Mouse (Mus musculus) embryonic facial prominence, embryonic 12.5 days (tissue): ENCODE measurements around the gene Tagln2. TPM values are rescaled to one million over a fixed set of nuclear protein-coding genes. Genes with fewer than 3 reads are reported as not detected.

Experiments
- ATAC-seq: fragments of 200-750 bp; cut with Nextera tagmentation; 2 replicates; pipeline ENCODE4 v1.8.0; 2017; ENCODE audit not compliant: insufficient number of reproducible peaks, insufficient read depth, low FRiP score, low TSS enrichment
- H3K27ac ChIP-seq: fragments of 300-500 bp; sonication (generic); 2 replicates; pipeline ENCODE4 v1.5.1; 2016; ENCODE audit warnings: mild to moderate bottlenecking
- H3K27me3 ChIP-seq: fragments of 300-500 bp; sonication (generic); 2 replicates; pipeline ENCODE4 v1.6.1; 2016; ENCODE audit warnings: mild to moderate bottlenecking, moderate library complexity
- H3K36me3 ChIP-seq: fragments of 300-500 bp; sonication (generic); 2 replicates; pipeline ENCODE4 v1.6.1; 2016; ENCODE audit warnings: mild to moderate bottlenecking
- H3K4me1 ChIP-seq: fragments of 300-500 bp; sonication (generic); 2 replicates; pipeline ENCODE4 v1.6.1; 2016
- H3K4me2 ChIP-seq: fragments of 300-500 bp; sonication (generic); replicated peaks from 2 replicates; pipeline ENCODE4 v1.6.1; 2016; ENCODE audit warnings: mild to moderate bottlenecking, moderate library complexity
- H3K4me3 ChIP-seq: fragments of 300-500 bp; sonication (generic); 2 replicates; pipeline ENCODE4 v1.5.1; 2016; ENCODE audit warnings: mild to moderate bottlenecking
- H3K9ac ChIP-seq: fragments of 300-500 bp; sonication (generic); 2 replicates; pipeline ENCODE4 v1.6.1; 2016; ENCODE audit warnings: mild to moderate bottlenecking, moderate library complexity
- H3K9me3 ChIP-seq: fragments of 300-500 bp; sonication (generic); 2 replicates; pipeline ENCODE4 v1.6.1; 2016; ENCODE audit warnings: mild to moderate bottlenecking, moderate library complexity
- WGBS: fragments of 180-500 bp; shearing (Covaris S2); methylation state at CpG from one replicate; pipeline ENCODE4 v1.1.7; 2016; 5-methylcytosine and 5-hydroxymethylcytosine counted together
- polyA plus RNA-seq: library from polyadenylated mRNA; unstranded; fragments of >200 nt; fragmentation: Nextera tagmentation; extraction: Ambion mirVana; gene quantifications from 2 replicates; pipeline ENCODE4 v1.2.1, GENCODE M21; 2016

Gene Tagln2
- polyA plus RNA-seq, result 80.2 and 80.4 TPM in 2 replicates

DNA sequence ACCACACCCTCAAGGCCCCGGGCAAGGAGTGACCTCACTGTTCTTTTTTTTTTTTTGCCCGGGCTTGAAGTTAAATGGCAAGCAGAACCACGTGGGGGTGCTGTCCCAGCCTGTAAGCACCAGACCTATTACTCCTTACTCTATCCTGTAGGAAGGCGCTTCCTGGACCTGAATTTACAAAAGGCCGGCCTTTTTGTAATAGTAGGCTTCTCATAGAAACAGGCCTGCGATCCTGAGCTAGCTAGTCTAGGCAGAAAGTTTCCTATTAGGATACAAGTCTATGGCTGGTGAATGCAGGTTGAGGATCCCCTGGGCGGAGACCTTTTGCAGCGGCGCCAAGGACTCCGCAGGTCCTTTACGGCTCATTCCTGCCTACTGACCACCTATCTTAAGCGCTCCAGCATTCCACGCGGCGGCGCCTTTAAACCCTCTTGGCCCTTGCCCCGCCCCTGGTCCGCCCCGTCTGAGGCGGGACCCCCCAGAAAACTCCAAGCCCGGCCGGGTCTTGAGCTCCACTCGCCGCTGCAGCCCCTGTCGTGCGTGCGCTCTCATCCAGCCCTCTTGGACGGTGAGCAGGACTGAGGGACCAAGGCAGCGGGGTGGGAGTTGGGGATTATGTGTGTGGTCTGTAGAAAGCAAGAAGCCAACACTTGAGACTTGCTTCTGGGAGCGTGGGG lies at the start of gene Tagln2:
TSS of gene Tagln2 (plus strand) at position 283 of the 677 bp plus-strand sequence.
- Histone ChIP-seq H3K4me2 (peak within 1 kb of the TSS; percentile 71), H3K9me3 (no peaks in the 10 kb centered on the region), H3K4me1 (peaks cover 45% of the 10 kb centered on the region), H3K9ac (peak within 1 kb of the TSS; percentile 50), H3K36me3 (peaks cover 35% of the 10 kb centered on the region), H3K4me3 (peak within 1 kb of the TSS; percentile 37), H3K27me3 (peaks cover 14% of the 10 kb centered on the region), H3K27ac (0 out of 2 replicates have a peak within 1 kb of the TSS, but pooled peaks have one; percentile 26)
- 1% methylated on average over 30 of the region's 30 CpGs for WGBS
- peak; percentile 44 for ATAC-seq

DNA sequence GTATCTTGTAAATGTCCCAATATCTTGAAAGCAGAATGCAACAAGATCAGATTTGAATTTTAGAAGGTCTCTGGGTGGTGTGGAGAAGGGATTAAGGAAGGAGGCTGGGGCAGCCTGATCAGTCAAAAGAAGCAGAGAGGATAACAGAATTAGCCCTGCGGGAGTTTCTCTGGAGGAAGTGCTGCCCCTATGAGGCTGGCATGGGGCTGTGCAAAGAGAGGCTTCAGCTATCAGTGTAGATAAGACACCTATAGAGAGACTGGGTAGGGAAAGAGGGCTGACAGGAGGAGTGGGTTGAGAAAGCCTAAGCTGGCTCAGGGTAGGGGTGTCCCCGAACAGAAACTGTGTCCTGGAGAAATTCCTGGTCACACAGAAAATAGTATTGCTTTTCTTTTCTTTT lies 49.6 kb upstream of the Tagln2 start:
- Histone ChIP-seq H3K4me2 (no peak overlapping the region), H3K27me3 (no peaks in the 10 kb centered on the region), H3K4me3 (no peak overlapping the region), H3K9ac (no peak overlapping the region), H3K36me3 (no peaks in the 10 kb centered on the region), H3K4me1 (0 out of 2 replicates have a peak, but pooled peaks cover 6% of the 10 kb centered on the region), H3K27ac (no peak overlapping the region), H3K9me3 (no peaks in the 10 kb centered on the region)
- ATAC-seq, result no peak
- WGBS, result 19% methylated on average over 2 of the region's 2 CpGs

DNA sequence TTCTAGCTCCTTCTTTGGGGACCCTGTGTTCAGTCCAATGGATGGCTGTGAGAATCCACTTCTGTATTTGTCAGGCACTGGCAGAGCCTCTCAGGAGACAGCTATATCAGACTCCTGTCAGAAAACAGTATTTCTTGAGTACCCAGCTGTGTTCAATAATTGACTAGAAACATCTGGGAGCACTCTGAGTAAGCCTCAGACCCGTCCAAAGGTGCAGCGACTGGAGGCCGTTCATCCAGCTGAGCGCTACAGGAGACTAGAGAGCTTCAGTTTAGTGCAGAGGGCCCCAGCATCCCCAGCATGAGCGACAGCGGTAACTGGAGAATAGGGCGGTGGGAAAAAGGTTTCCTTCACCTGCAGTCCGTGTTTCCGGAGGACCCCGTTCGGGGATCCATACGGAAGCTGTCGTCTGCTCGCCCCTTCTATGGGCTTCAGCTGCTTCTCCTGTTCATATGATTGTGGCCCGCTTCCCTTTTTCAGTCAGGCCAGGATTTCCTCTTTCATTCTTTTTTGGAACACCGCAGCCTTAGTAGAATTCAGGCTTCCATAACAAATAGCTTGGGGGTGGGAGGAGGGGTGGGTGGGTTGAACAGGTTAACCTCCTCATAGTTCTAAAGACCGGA lies 48.9 kb upstream of the Tagln2 start:
- H3K9ac ChIP-seq, result no peak overlapping the region
- 31% methylated on average over 17 of the region's 17 CpGs for WGBS
- peak overlapping the region; percentile 30; the same call in 1 of the 2 replicates for H3K4me2 ChIP-seq
- H3K4me1 ChIP-seq, result 0 out of 2 replicates have a peak, but pooled peaks cover 6% of the 10 kb centered on the region
- no peak overlapping the region for H3K27ac ChIP-seq
- H3K27me3 ChIP-seq, result no peaks in the 10 kb centered on the region
- no peaks in the 10 kb centered on the region for H3K36me3 ChIP-seq
- no peak overlapping the region for H3K4me3 ChIP-seq
- H3K9me3 ChIP-seq, result no peaks in the 10 kb centered on the region
- 0 out of 2 replicates have a peak, but pooled peaks have one; percentile 52 for ATAC-seq

DNA sequence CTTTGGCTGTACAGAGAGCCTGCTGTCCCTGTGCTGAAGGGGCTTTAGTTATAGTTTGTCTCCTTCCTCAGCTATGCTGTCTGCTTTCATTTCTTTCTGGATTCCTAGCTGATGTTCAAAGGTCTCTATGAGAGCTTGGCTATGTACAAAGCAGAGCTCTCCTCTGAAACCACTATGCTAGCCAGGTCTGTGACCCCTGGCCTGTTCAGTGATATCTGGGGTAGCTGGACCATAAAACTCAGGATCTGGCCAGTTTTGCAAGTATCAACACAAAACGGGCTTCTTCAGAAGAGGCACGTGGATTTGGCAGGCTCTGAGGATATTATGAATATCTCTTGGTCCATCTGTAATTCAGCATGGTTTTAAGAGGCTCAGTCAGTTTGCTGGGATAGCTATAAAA lies 46.9 kb upstream of the Tagln2 start:
- 84% methylated on average over 2 of the region's 2 CpGs for WGBS
- no peak overlapping the region for H3K9ac ChIP-seq
- H3K9me3 ChIP-seq, result no peaks in the 10 kb centered on the region
- H3K36me3 ChIP-seq, result no peaks in the 10 kb centered on the region
- H3K4me2 ChIP-seq, result no peak overlapping the region
- ATAC-seq, result no peak
- H3K27ac ChIP-seq, result no peak overlapping the region
- 0 out of 2 replicates have a peak, but pooled peaks cover 6% of the 10 kb centered on the region for H3K4me1 ChIP-seq
- H3K4me3 ChIP-seq, result no peak overlapping the region
- no peaks in the 10 kb centered on the region for H3K27me3 ChIP-seq

DNA sequence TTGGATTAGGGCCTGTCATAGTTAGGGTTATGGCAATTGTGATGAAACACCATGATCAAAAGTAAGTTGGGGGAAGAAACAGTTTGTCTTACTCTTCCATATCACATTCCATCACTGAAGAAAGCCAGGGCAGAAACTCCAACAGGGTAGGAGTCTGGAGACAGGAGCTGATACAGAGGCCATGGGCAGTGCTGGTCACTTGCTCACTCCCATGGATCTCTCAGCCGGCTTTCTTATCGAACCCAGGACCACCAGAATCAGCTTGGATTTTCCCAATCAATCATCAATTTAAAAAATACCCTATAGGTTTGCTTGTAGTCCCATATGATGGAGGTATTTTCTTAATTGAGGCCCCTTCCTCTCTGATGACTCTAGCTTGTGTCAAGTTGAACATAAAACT lies 46.0 kb upstream of the Tagln2 start:
- Histone ChIP-seq H3K27ac (no peak overlapping the region), H3K9me3 (no peaks in the 10 kb centered on the region), H3K4me3 (no peak overlapping the region), H3K4me1 (0 out of 2 replicates have a peak, but pooled peaks cover 6% of the 10 kb centered on the region), H3K4me2 (no peak overlapping the region), H3K36me3 (no peaks in the 10 kb centered on the region), H3K9ac (no peak overlapping the region), H3K27me3 (no peaks in the 10 kb centered on the region)
- ATAC-seq, result no peak
- WGBS, result 88% methylated on average over 2 of the region's 2 CpGs

DNA sequence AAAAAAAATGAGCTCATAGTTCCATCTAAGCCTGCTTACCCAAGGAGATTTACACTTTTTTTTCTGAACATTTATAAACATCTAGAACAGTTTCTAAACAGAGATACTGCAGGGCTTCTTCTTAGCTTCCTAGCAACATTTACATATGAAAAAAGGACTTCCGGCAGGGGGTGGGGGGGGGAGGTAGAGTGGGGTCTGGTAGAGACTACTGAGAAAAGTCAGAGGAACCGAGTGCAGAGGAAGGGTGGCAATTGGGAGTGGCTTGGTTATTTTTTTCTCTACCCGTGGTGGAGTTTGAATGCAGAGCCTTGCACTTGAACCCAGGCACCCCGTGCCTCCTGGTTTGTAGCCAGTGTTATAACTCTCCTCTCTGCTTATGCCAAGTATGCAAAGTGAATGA lies 44.4 kb upstream of the Tagln2 start:
- Histone ChIP-seq H3K27me3 (no peaks in the 10 kb centered on the region), H3K4me1 (0 out of 2 replicates have a peak, but pooled peaks cover 6% of the 10 kb centered on the region), H3K9me3 (no peaks in the 10 kb centered on the region), H3K36me3 (no peaks in the 10 kb centered on the region), H3K4me3 (no peak overlapping the region), H3K9ac (no peak overlapping the region), H3K27ac (no peak overlapping the region), H3K4me2 (no peak overlapping the region)
- WGBS, result 15% methylated on average over 4 of the region's 4 CpGs
- ATAC-seq, result no peak

DNA sequence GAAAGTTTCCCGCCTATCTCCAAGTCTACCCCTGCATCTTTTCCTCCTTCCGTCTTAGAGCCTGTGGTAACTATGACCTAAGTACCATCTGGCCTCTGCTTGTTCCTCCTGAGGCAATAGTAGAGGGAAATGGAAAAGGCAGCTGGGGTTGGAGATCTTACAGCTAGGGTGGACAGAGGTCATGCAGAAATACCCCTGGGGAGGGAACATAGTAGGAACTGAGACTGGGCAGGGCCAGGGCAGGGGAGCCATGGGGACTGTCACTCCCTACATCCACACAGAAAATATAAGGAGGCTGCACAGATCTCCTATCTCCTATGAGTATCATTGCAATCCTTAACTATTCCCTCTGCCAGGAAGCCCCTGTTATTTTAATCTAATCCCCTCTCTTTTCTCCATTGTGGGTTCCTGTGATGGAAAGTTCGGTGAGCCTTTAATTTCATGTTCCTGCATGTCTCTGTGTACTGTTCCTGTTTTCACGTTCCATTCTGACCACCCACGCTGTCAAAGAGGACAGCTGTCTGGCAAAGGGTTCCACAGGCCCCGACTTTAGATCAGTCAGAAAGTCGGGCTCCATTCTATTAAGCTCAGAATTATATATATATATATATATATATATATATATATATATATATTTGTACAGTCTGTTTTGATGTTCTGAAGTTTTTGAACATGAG lies 43.7 kb upstream of the Tagln2 start:
- Histone ChIP-seq H3K36me3 (no peaks in the 10 kb centered on the region), H3K27me3 (no peaks in the 10 kb centered on the region)

DNA sequence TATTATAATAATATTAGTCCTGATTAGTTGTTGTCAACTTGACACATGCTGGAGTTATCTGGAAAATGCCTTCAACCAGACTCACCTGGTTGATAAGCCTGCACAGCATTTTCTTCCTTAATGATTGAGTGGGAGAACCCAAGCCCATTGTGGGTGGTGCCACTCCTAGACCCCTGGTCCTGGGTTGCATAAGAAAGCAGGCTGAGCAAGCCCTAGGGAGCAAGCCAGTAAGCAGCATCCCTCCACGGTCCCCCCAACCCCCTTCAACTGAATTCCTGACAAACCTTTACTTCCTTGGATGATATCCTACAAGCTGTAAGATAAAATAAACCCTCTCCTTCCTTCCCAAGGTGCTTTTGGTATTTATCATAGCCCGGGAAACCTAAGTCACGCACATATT lies 42.7 kb upstream of the Tagln2 start:
- Histone ChIP-seq H3K36me3 (no peaks in the 10 kb centered on the region), H3K4me2 (no peak overlapping the region), H3K9me3 (no peaks in the 10 kb centered on the region), H3K9ac (no peak overlapping the region), H3K4me3 (no peak overlapping the region), H3K27me3 (no peaks in the 10 kb centered on the region), H3K4me1 (no peaks in the 10 kb centered on the region), H3K27ac (no peak overlapping the region)
- WGBS, result 92% methylated on average over 3 of the region's 3 CpGs
- no peak for ATAC-seq

More for the DNA sequence above, 43.7 kb upstream of the Tagln2 start:
- no peak overlapping the region for H3K9ac ChIP-seq
- ATAC-seq, result no peak
- no peak overlapping the region for H3K4me2 ChIP-seq
- H3K27ac ChIP-seq, result no peak overlapping the region
- no peaks in the 10 kb centered on the region for H3K9me3 ChIP-seq
- 58% methylated on average over 7 of the region's 7 CpGs for WGBS
- 0 out of 2 replicates have a peak, but pooled peaks cover under 1% of the 10 kb centered on the region for H3K4me1 ChIP-seq
- no peak overlapping the region for H3K4me3 ChIP-seq

DNA sequence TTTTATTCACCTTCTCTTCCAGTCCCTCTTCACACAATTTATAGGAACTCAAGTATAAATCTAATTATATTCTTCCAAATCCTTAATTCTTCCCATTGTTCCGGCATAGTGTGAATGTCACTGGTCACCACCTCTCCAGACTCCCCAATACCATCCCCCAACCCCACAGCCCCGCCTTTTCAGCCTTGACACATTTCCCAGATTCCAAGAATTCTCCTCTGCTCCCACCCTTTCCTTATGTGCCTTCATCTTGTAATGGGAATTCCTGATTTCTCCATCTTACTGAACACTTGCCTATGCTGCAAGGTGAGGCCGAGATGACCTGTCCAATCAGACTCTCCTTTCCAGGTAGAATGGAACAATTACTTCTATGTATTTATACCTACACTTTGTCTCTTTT lies 41.8 kb upstream of the Tagln2 start:
- no peaks in the 10 kb centered on the region for H3K27me3 ChIP-seq
- WGBS, result 84% methylated on average over 3 of the region's 3 CpGs
- no peak overlapping the region for H3K4me3 ChIP-seq
- no peaks in the 10 kb centered on the region for H3K4me1 ChIP-seq
- no peak overlapping the region for H3K9ac ChIP-seq
- H3K4me2 ChIP-seq, result no peak overlapping the region
- ATAC-seq, result no peak
- H3K9me3 ChIP-seq, result no peaks in the 10 kb centered on the region
- H3K36me3 ChIP-seq, result no peaks in the 10 kb centered on the region
- H3K27ac ChIP-seq, result no peak overlapping the region

DNA sequence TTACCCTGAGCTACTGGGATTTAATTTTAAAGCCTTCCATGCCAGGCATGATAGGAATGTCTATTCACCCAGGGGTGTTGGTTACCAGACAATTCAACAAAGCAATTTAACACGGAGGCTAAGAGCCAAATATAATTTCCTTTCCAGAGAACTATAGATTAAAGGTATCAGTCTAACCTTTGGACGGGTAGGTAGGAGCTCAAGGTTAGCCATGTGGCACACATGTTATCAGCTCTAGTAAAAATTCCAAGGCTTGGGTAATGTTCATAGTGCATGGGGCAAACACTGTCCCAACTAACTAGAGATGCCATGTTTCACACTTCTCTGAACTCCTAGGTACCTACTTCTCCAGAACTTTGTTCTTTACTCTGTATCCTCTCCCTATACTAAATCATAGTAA lies 38.2 kb upstream of the Tagln2 start:
- no peaks in the 10 kb centered on the region for H3K36me3 ChIP-seq
- H3K4me2 ChIP-seq, result no peak overlapping the region
- H3K4me3 ChIP-seq, result no peak overlapping the region
- no peak for ATAC-seq
- H3K9ac ChIP-seq, result no peak overlapping the region
- H3K9me3 ChIP-seq, result no peaks in the 10 kb centered on the region
- no peak overlapping the region for H3K27ac ChIP-seq
- no peaks in the 10 kb centered on the region for H3K27me3 ChIP-seq
- no peaks in the 10 kb centered on the region for H3K4me1 ChIP-seq
- 52% methylated on average over 2 of the region's 2 CpGs for WGBS

DNA sequence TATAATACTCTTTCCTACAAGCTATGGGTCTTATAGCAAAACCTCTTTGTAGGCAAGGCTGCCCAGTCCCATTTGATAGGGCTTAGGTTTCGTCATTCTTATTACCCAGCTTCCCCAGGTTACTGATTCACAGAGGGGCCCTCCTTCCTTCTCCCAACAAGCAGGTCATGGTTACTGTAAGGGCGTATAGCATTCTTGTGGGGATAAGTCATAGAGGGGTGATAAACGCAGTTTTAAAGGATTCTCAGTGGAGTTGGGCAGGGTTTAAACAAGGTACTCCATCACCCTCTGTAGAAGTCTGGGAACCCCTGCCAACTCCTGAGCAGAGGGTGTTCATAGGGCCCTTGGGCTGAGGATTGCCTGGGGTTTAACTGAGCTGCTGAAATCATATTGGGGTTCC lies 37.3 kb upstream of the Tagln2 start:
- 86% methylated on average over 3 of the region's 3 CpGs for WGBS
- H3K9me3 ChIP-seq, result no peaks in the 10 kb centered on the region
- H3K9ac ChIP-seq, result no peak overlapping the region
- no peaks in the 10 kb centered on the region for H3K36me3 ChIP-seq
- H3K4me3 ChIP-seq, result no peak overlapping the region
- H3K4me1 ChIP-seq, result no peaks in the 10 kb centered on the region
- no peak for ATAC-seq
- H3K4me2 ChIP-seq, result no peak overlapping the region
- H3K27me3 ChIP-seq, result no peaks in the 10 kb centered on the region
- H3K27ac ChIP-seq, result no peak overlapping the region
